Mouse (Mus musculus) lung, postnatal 0 days (tissue): ENCODE data around the gene Asxl1. TPM values are rescaled to one million over a fixed set of nuclear protein-coding genes. Genes with fewer than 3 reads are reported as not detected.

ENCODE experiments used
- ATAC-seq: fragments of 200-750 bp; cut with Nextera tagmentation; 2 replicates; pipeline ENCODE4 v1.8.0; 2017; ENCODE audit warnings: moderate library complexity
- DNase-seq: peaks from one replicate; pipeline ENCODE4 v3.0.0-alpha.2; 2016; ENCODE audit warnings: low spot score
- H3K27ac ChIP-seq: fragments of 300-500 bp; sonication (generic); 2 replicates; pipeline ENCODE4 v1.5.1; 2014; ENCODE audit warnings: antibody characterized with exemption, mild to moderate bottlenecking, low read length, mixed read lengths
- H3K27me3 ChIP-seq: fragments of 300-500 bp; sonication (generic); replicated peaks from 2 replicates; pipeline ENCODE4 v1.6.1; 2014; ENCODE audit warnings: low read length, mixed read lengths; ENCODE audit not compliant: insufficient read depth
- H3K36me3 ChIP-seq: fragments of 300-500 bp; sonication (generic); 2 replicates; pipeline ENCODE4 v1.6.1; 2014; ENCODE audit warnings: low read length, mixed read lengths; ENCODE audit not compliant: insufficient read depth
- H3K4me1 ChIP-seq: fragments of 300-500 bp; sonication (generic); 2 replicates; pipeline ENCODE4 v1.6.1; 2014; ENCODE audit warnings: antibody characterized with exemption, low read depth, low read length, mixed read lengths; ENCODE audit not compliant: insufficient read depth
- H3K4me2 ChIP-seq: fragments of 300-500 bp; sonication (generic); replicated peaks from 2 replicates; pipeline ENCODE4 v1.6.1; 2014; ENCODE audit warnings: low read depth, mild to moderate bottlenecking, low read length, moderate library complexity, mixed read lengths
- H3K4me3 ChIP-seq: fragments of 300-500 bp; sonication (generic); 2 replicates; pipeline ENCODE4 v1.5.1; 2014; ENCODE audit warnings: low read depth, low read length
- H3K9ac ChIP-seq: fragments of 300-500 bp; sonication (generic); replicated peaks from 2 replicates; pipeline ENCODE4 v1.6.1; 2014; ENCODE audit warnings: low read depth, mild to moderate bottlenecking
- H3K9me3 ChIP-seq: fragments of 300-500 bp; sonication (generic); 2 replicates; pipeline ENCODE4 v1.6.1; 2016; ENCODE audit warnings: low read length, mixed read lengths
- CTCF ChIP-seq: IDR thresholded peaks from 2 replicates; pipeline ENCODE4 v1.5.1; 2016; ENCODE audit warnings: antibody characterized with exemption, mild to moderate bottlenecking
- EP300 ChIP-seq: IDR thresholded peaks from 2 replicates; pipeline ENCODE4 v1.6.1; 2016; ENCODE audit warnings: antibody characterized with exemption, mild to moderate bottlenecking, control low read depth
- WGBS: fragments of 180-500 bp; shearing (Covaris S2); extraction: QIAGEN DNeasy Blood & Tissue Kit; methylation state at CpG from one replicate; pipeline ENCODE4 v1.1.7; 2014; 5-methylcytosine and 5-hydroxymethylcytosine counted together
- polyA plus RNA-seq: library from polyadenylated mRNA; unstranded; fragments of >200 nt; fragmentation: Nextera tagmentation; extraction: Ambion mirVana; gene quantifications from 2 replicates; pipeline ENCODE4 v1.2.1, GENCODE M21; 2015

Gene Asxl1
- polyA plus RNA-seq, 1 experiment from 2014 or later, result 10.3 TPM

GRCm38 (mm10) chr2:153308586-153308985 is 37.0 kb upstream of the Asxl1 start:
- TF ChIP-seq CTCF (no peak), EP300 (no peak)
- ATAC-seq, result no peak
- no peak for DNase-seq
- 79% methylated on average over 7 of the region's 7 CpGs for WGBS
- H3K9ac ChIP-seq, result no peak overlapping the region
- H3K27ac ChIP-seq, result no peak overlapping the region
- no peaks in the 10 kb centered on the region for H3K9me3 ChIP-seq
- no peak overlapping the region for H3K4me2 ChIP-seq
- no peaks in the 10 kb centered on the region for H3K27me3 ChIP-seq
- H3K36me3 ChIP-seq, result no peaks in the 10 kb centered on the region
- no peaks in the 10 kb centered on the region for H3K4me1 ChIP-seq
- no peak overlapping the region for H3K4me3 ChIP-seq

GRCm38 (mm10) chr2:153309106-153309505 is 36.5 kb upstream of the Asxl1 start:
- Histone ChIP-seq H3K4me2 (no peak overlapping the region), H3K36me3 (no peaks in the 10 kb centered on the region), H3K9me3 (no peaks in the 10 kb centered on the region), H3K27ac (no peak overlapping the region), H3K4me3 (no peak overlapping the region), H3K4me1 (no peaks in the 10 kb centered on the region), H3K9ac (no peak overlapping the region), H3K27me3 (no peaks in the 10 kb centered on the region)
- ATAC-seq, result no peak
- TF ChIP-seq EP300 (no peak), CTCF (no peak)
- 64% methylated on average over 8 of the region's 8 CpGs for WGBS
- no peak for DNase-seq

DNA sequence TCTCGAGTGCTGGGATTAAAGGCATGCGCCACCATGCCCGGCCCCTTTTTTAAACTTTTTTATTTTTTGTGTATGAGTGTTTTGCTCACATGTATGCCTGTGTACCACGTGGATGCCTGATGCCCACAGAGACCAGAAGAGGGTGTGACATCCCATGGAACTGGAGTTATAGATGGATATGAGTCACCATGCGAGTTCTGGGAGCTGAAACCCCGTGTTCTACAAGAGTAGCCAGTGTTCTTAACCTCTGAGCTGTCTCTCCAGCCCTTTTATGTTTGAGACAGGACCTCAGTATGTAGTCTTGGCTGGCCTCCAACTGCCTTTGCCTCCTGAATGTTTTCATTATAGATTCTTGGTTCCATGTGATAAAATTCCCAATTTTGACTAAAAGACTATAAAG is 35.4 kb upstream of the Asxl1 start:
- H3K4me1 ChIP-seq, result no peaks in the 10 kb centered on the region
- H3K4me2 ChIP-seq, result no peak overlapping the region
- H3K9me3 ChIP-seq, result no peaks in the 10 kb centered on the region
- no peak overlapping the region for H3K4me3 ChIP-seq
- H3K9ac ChIP-seq, result no peak overlapping the region
- WGBS, result 62% methylated on average over 6 of the region's 6 CpGs
- ATAC-seq (0 out of 2 replicates have a peak, but pooled peaks have one; percentile 23), DNase-seq (peak; percentile 51)
- TF ChIP-seq CTCF, result 0 out of 2 replicates have a peak, but pooled peaks have one; percentile 9
- no peak for TF ChIP-seq EP300
- H3K27me3 ChIP-seq, result no peaks in the 10 kb centered on the region
- H3K36me3 ChIP-seq, result no peaks in the 10 kb centered on the region
- H3K27ac ChIP-seq, result no peak overlapping the region

DNA sequence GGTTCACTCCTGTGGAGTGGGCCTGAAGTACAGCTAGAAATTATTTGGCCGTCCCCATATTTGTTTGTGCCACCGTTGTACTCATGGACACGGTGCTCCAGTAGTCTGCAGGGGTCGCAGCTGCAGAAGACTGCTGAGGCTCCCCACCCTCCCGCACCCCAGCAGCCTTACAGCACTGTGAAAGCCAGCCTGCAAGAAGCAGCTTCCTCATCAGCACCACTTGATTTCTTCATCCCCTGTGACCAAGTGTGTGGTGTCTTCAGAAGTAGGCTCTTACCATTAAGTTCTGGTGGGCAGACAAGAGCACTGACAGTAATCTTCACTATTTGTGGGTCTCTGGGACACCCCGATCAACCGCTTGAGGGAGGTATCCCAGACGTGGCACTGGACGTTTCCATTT is 32.7 kb upstream of the Asxl1 start:
- H3K27ac ChIP-seq, result no peak overlapping the region
- no peak for TF ChIP-seq EP300
- H3K9me3 ChIP-seq, result no peaks in the 10 kb centered on the region
- no peak overlapping the region for H3K9ac ChIP-seq
- WGBS, result 80% methylated on average over 9 of the region's 9 CpGs
- H3K4me2 ChIP-seq, result no peak overlapping the region
- no peak for ATAC-seq
- no peak for DNase-seq
- 0 out of 2 replicates have a peak, but pooled peaks cover 8% of the 10 kb centered on the region for H3K36me3 ChIP-seq
- no peaks in the 10 kb centered on the region for H3K27me3 ChIP-seq
- H3K4me3 ChIP-seq, result no peak overlapping the region
- H3K4me1 ChIP-seq, result no peaks in the 10 kb centered on the region

- H3K27ac ChIP-seq, result 0 out of 2 replicates have a peak overlapping the region, but pooled peaks have one; percentile 32
- ATAC-seq (peak; percentile 72), DNase-seq (peak; percentile 47)
- no peaks in the 10 kb centered on the region for H3K27me3 ChIP-seq
- H3K9ac ChIP-seq, result no peak overlapping the region
- no peaks in the 10 kb centered on the region for H3K9me3 ChIP-seq
- 70% methylated on average over 4 of the region's 4 CpGs for WGBS
- H3K4me3 ChIP-seq, result no peak overlapping the region
- no peak overlapping the region for H3K4me2 ChIP-seq
- H3K36me3 ChIP-seq, result peaks cover 20% of the 10 kb centered on the region; the same call in 1 of the 2 replicates
- H3K4me1 ChIP-seq, result no peaks in the 10 kb centered on the region; the same call in 1 of the 2 replicates
- TF ChIP-seq EP300, result no peak
- TF ChIP-seq CTCF, result no peak
Measured at GRCm38 (mm10) chr2:153318408-153318807, 27.2 kb upstream of the Asxl1 start.

DNA sequence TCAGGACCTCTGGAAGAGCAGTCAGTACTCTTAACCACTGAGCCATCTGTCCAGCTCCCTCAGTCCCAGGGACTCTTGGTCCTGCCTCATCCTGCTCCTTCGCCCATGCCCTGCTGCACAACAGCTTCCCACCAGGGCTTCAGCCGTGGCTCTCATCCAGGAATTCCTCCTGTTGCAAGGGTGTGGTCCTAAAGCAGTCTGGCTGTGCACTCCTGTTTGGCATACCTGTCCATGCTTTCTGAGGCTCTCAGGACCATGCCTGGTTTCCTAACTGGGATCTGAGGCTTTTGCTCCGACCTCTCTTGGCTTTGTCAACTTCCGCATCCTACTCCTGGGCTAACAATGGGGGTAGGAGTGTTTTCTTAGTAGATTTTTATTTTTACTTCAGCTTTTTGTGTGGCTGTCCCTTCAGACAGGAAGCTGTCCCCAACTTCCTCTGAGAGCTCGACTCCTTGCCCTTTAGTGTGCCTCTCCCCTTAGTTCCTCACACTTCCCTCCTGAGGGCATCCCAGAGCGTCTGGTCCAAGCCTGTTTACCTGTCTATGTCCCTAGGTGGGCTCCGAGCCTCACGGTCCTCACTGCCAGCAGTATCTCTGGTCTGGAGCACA is 26.5 kb upstream of the Asxl1 start:
- Histone ChIP-seq H3K9me3 (no peaks in the 10 kb centered on the region), H3K4me2 (no peak overlapping the region), H3K4me1 (no peaks in the 10 kb centered on the region; the same call in 1 of the 2 replicates), H3K9ac (0 out of 2 replicates have a peak overlapping the region, but pooled peaks have one; percentile 8), H3K27me3 (no peaks in the 10 kb centered on the region), H3K4me3 (no peak overlapping the region), H3K27ac (peak overlapping the region; percentile 54), H3K36me3 (peaks cover 28% of the 10 kb centered on the region; the same call in 1 of the 2 replicates)
- DNase-seq (peak; percentile 76), ATAC-seq (peak; percentile 90)
- WGBS, result 54% methylated on average over 8 of the region's 8 CpGs
- TF ChIP-seq CTCF, result 0 out of 2 replicates have a peak, but pooled peaks have one; percentile 0
- TF ChIP-seq EP300, result no peak
